Mouse (Mus musculus) olfactory bulb, adult 2 months (tissue): ENCODE measurements around the gene Lrch3.

ENCODE experiments used
- CTCF ChIP-seq: fragments of 200-500 bp; IDR thresholded peaks from 2 replicates; pipeline ENCODE4 v1.5.1; 2012; ENCODE audit warnings: low read depth, mild to moderate bottlenecking, low read length, moderate library complexity; ENCODE audit not compliant: insufficient read depth
- POLR2A ChIP-seq: fragments of 200-500 bp; IDR thresholded peaks from 2 replicates; pipeline ENCODE4 v1.6.1; 2012; ENCODE audit warnings: mild to moderate bottlenecking, low read depth, low read length, moderate library complexity; ENCODE audit not compliant: insufficient read depth

DNA sequence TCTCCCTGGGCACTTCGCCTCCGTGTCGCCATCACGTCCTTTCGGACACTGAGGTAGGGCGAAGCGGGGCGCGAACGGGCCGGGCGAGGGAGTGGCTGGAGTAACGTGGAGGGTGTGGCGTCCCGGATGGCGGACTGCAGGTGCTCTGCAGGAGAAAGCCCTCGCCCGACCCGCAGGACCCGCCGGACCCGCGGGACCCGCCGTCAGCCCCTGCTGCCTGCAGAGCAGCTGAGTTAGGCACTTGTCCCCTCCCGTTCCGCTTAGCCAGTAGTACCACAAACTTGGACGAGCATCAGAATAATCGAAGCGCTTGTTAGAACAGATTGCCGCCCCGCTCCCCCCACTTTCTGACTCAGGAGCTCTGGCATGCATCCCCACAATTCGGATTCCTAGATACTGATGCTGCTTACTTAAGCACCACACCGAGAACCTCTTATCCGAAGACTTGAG is 148.8 kb downstream of the Lrch3 start:
- no peak for TF ChIP-seq CTCF
- no peak for TF ChIP-seq POLR2A
